Mouse (Mus musculus): ENCODE results near the gene Tssk6.

Gene Tssk6

GRCm38 (mm10) chr8:69884141-69884540, 17.8 kb upstream of the Tssk6 start:
- no peak for DNase-seq (ENCODE audit: low spot score)

- DNase-seq (ENCODE audit: low spot score) = no peak
These were observed 14.4 kb upstream of the Tssk6 start, which contains the start of gene Cilp2 for GRCm38 (mm10) chr8:69887289-69888243. Gene Cilp2 (minus strand): TSS chr8:69887687.

DNA sequence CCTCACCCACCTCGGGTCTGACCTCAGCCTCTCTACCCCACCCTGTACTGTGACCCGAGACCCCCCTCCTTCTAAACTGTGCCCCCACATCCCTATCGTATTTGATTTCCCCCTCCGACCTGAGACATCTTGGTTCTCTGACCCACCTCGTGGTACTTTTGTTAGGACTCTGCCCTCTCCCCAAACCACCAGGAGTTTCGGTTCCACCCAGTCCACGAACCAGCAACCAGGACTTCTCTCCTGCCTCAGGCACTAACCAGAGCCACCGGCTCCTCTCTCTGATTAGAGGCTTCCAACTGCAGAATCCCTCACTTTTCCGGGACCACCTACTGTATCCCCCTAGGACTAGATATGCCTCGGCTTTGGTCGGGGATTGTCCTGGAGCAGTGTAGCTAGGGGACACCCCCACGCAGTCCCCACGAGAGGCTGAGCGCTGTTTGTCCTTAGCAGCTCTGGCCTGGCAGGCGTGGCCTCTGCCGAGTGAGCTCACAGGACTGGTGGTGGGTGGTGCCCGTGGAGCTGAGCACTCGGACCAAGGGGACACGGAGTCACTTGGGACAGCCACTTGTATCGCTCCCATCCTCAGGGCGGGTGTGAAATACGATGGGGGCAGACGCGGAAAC, 13.6 kb upstream of the Tssk6 start:
- DNase-seq (ENCODE audit: low spot score) = no peak

DNA sequence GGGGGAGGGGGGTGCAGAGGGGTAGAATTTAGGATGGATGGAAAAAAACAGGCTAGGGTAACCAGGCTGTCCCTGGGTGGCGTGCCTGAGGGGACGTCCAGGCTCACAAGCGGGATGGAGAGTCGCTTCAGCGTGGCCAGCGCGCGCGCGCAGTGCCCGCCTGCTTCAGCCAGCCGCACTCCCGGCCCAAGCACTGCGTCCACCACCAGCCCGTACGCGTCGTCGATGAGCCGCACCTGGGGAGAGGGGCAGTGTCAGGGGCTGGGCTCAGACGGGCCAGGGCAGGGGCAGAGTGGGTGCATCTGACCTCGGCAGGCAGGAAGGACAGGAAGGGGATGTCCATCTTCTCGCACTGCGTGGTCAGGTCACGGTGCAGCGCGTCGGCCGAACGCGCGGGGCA, 13.1 kb upstream of the Tssk6 start:
- no peak for DNase-seq (ENCODE audit: low spot score)

DNA sequence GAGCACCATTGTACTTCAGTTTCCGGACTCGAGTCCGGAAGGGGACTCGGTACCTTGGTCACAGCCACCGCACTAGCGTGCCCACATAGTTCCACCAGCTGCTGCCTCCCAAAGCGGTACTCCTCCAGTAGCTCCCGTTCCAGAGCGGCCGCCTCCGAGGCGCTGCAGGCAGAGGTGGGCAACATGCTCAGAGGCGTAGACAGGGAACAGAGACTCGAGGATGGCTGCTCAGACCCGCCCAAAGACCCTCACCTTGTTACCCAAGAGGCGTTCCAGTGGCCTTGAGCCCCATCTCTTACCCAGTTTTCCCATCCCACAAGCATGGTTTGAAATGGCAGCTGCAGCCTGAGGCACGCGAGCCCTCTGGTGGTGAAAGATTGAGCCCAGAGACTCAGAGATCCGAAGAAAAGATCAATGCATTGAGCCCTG, 11.2 kb upstream of the Tssk6 start:
- DNase-seq (ENCODE audit: low spot score) = no peak

DNA sequence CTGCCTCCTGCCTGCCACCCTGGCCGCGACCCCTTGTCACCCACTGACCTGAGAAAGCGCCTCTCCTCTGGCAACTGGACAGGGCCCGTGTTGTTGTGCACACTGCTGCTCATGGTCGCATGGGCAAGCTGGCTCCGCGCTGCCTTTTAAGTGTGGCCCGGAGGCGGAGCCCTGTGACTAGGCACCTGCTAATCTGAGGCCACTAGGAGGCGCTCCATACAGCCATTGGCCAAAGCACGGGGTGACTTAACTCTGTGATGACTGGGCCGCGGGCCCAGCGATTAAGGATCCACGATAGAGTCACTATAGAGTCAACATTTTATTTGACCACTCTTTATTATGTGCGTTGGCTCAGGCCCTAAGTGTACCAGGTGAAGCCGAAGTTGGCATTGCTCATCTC, 8.1 kb upstream of the Tssk6 start:
- no peak for DNase-seq (ENCODE audit: low spot score)

DNA sequence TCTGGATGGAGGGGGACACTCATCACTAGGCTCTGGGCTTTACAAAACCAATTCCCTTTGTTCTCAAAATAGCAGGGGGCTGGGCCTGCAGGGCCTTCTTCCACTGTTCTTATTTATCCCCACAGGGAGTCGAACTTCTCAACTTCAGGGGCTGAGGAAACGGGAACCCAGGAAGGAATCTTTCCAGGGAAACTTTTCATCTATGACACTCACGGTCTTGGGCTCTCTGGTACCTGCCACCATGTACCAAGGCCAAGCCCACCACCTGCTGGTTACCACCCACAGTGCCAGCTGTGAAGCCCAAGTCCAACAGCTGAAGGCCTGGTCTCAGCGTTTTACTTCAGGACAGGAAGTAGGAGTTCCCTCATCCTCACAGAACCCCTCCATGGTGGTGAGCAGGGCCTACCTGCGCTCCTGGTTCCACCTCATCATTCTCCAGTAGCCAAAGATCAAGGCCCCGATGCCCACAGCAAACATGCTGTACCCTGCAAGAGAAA, 7.1 kb upstream of the Tssk6 start:
- DNase-seq (ENCODE audit: low spot score) = no peak

GRCm38 (mm10) chr8:69895772-69896451, 6.1 kb upstream of the Tssk6 start:
- DNase-seq (ENCODE audit: low spot score) = no peak

DNA sequence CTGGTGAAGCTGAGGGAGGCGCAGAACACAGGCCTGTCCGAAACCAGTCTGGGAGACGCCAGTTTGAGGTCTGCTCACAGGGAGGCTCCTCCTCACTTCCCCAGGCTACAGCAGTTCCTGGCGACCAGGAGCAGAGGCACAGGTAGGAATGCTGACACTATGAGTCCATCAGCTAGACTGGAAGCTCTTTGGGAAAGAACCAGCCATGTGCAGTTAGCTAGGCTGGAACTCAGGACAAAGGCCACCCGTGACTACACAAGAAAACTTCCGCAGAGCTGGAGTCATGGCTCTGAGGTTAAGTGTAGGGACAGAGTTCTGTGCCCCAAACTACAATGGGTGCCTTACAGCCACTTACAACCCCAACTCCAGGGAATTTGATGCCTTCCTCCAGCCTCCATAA, 4.1 kb upstream of the Tssk6 start:
- no peak for DNase-seq (ENCODE audit: low spot score)

GRCm38 (mm10) chr8:69899876-69900275, 2.1 kb upstream of the Tssk6 start:
- no peak for DNase-seq (ENCODE audit: low spot score)

GRCm38 (mm10) chr8:69900895-69901451, 1.0 kb upstream of the Tssk6 start:
- DNase-seq (ENCODE audit: low spot score) = no peak

- DNase-seq (ENCODE audit: low spot score) = peak; percentile 91
These were observed 361 bp upstream of the Tssk6 start for GRCm38 (mm10) chr8:69901484-69902162.

DNA sequence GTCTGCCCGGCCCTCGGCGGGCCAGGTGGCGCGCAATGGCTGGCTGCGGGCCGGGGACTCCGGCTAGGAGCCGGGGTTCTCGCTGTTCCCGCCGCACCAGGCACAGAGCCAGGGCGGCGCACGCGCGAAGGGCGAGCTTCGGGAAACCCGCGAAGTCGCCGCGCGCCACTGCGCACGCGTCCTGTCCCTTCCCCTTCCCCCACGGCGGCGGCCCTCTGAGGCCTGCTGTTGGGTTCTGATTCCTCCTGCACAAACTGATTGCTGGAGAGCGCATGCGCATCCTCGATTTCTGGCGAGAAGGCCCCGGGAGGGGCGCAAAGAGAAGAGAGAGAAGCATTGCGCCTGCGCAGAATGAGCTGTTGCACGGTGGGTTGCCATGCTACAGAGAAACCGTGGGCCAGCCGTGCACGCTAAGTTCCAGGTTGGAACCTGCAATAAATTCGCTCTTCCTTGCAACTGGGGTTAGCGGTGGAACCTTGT, 1.1 kb downstream of the Tssk6 start:
- DNase-seq (ENCODE audit: low spot score) = peak; percentile 99

DNA sequence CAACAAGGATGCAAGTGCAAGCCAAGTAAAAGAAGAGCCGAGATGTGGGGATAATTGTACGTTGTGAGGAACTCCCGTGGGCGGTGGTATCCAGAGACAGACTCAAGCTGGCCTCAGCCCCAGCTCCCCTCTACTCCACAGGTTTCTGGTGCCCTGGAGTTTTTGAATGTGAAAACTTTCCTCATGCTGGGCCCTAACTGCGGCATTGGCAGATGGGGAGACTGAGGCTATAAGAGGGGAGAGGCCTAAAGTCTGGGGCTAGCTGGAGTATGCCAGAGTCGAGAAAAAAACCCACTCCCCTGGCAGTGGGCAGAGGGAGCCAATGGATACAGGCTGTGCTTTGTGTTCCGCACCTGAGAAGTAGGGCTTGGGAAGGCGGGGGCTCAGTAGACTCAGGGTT, 2.1 kb downstream of the Tssk6 start:
- no peak for DNase-seq (ENCODE audit: low spot score)

GRCm38 (mm10) chr8:69906260-69906659, 4.3 kb downstream of the Tssk6 start:
- no peak for DNase-seq (ENCODE audit: low spot score)

- DNase-seq (ENCODE audit: low spot score) = no peak
These were observed 5.1 kb downstream of the Tssk6 start for GRCm38 (mm10) chr8:69907106-69907505.

- no peak for DNase-seq (ENCODE audit: low spot score)
These were observed 9.9 kb downstream of the Tssk6 start for GRCm38 (mm10) chr8:69911917-69912316.

DNA sequence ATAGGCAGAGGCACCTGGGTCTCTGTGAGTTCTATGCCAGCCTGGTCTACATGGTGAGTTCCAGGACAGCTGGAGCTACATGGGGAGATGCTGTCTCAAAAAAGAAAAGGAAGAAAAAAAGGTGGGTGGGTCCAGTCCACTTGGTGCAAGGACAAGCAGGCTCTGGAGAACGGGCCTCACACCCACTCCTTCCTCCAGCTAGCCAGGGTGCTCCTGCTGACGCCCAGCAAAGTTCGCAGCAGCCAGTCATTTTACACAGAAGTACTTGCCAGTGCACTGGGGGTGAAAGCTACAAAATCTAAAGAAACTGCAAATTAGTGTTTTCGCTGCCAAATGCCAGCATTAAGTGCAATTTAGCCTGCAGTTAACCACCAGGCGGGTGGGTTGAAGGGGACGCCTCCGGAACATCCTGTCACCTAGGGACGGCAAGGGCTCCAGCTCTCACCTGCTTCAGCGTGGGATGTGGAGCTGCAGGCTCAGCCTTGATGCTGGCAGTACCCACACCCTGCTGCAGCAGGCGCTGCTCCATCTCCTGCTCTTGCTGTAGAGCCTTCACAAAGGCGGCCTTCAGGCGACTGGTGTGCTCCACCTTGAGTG, 10.6 kb downstream of the Tssk6 start:
- DNase-seq (ENCODE audit: low spot score) = no peak

DNA sequence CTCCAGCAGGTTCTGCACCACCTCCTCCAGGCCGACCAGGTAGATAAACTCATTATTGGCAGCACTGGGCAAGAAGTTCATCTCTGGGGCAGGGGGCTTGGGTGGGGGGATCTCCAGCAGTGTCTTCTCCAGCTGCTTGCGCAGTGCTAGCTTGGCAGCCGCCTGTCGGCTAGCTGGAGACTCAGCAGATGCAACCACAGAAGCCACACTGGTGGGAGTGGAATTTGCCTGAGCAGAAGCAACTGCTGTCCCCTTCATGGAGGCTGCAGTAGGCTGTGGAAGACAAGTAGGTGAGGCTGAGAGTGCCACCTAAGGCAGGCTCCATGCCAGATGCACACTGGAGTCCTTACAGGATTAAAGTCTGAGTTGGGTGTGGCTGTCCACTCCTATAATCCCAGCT, 12.5 kb downstream of the Tssk6 start:
- DNase-seq (ENCODE audit: low spot score) = no peak

GRCm38 (mm10) chr8:69915748-69916147, 13.8 kb downstream of the Tssk6 start:
- DNase-seq (ENCODE audit: low spot score) = no peak

- no peak for DNase-seq (ENCODE audit: low spot score)
These were observed 16.5 kb downstream of the Tssk6 start for GRCm38 (mm10) chr8:69918506-69918905.

Measured in ovary, adult 18-20 months (tissue).